Mouse (Mus musculus) liver, embryonic 16.5 days (tissue): Measurements from ENCODE around the gene Gcnt4. TPM values are rescaled to one million over a fixed set of nuclear protein-coding genes. Genes with fewer than 3 reads are reported as not detected.
A peak's percentile ranks its signal among the peaks of the same experiment; 100 is the strongest.

Experiments used
- ATAC-seq: fragments of 200-750 bp; cut with Nextera tagmentation; 2 replicates; pipeline ENCODE4 v1.8.0; 2017; ENCODE audit warnings: low read depth, mild to moderate bottlenecking, moderate number of reproducible peaks, moderate library complexity
- H3K27ac ChIP-seq: fragments of 300-500 bp; sonication (generic); 2 replicates; pipeline ENCODE4 v1.5.1; 2014; ENCODE audit warnings: mild to moderate bottlenecking, low read length
- H3K27me3 ChIP-seq: fragments of 300-500 bp; sonication (generic); 2 replicates; pipeline ENCODE4 v1.6.1; 2014; ENCODE audit warnings: low read depth, low read length, mixed read lengths; ENCODE audit not compliant: control insufficient read depth, insufficient read depth
- H3K36me3 ChIP-seq: fragments of 300-500 bp; sonication (generic); 2 replicates; pipeline ENCODE4 v1.6.1; 2014; ENCODE audit warnings: mild to moderate bottlenecking; ENCODE audit not compliant: control insufficient read depth, insufficient read depth
- H3K4me1 ChIP-seq: fragments of 300-500 bp; sonication (generic); 2 replicates; pipeline ENCODE4 v1.6.1; 2014; ENCODE audit warnings: low read depth, low read length, mixed read lengths; ENCODE audit not compliant: control insufficient read depth
- H3K4me2 ChIP-seq: fragments of 300-500 bp; sonication (generic); 2 replicates; pipeline ENCODE4 v1.6.1; 2014; ENCODE audit warnings: low read depth, low read length, mixed read lengths
- H3K4me3 ChIP-seq: fragments of 300-500 bp; sonication (generic); 2 replicates; pipeline ENCODE4 v1.5.1; 2014; ENCODE audit warnings: low read depth, mild to moderate bottlenecking, low read length
- H3K9ac ChIP-seq: fragments of 300-500 bp; sonication (generic); 2 replicates; pipeline ENCODE4 v1.6.1; 2014; ENCODE audit warnings: low read depth, low read length
- H3K9me3 ChIP-seq: fragments of 300-500 bp; sonication (generic); replicated peaks from 2 replicates; pipeline ENCODE4 v1.6.1; 2016; ENCODE audit warnings: low read length; ENCODE audit not compliant: control insufficient read depth
- WGBS: fragments of 180-500 bp; shearing (Covaris S2); extraction: QIAGEN DNeasy Blood & Tissue Kit; methylation state at CpG from one replicate; pipeline ENCODE4 v1.1.7; 2014; ENCODE audit not compliant: insufficient replicate concordance; 5-methylcytosine and 5-hydroxymethylcytosine counted together
- polyA plus RNA-seq: library from polyadenylated mRNA; unstranded; fragments of >200 nt; fragmentation: Nextera tagmentation; extraction: Ambion mirVana; gene quantifications from 2 replicates; pipeline ENCODE4 v1.2.1, GENCODE M21; 2015

Gene Gcnt4
- polyA plus RNA-seq, 1 experiment from 2014 or later, result 1.5 TPM

DNA sequence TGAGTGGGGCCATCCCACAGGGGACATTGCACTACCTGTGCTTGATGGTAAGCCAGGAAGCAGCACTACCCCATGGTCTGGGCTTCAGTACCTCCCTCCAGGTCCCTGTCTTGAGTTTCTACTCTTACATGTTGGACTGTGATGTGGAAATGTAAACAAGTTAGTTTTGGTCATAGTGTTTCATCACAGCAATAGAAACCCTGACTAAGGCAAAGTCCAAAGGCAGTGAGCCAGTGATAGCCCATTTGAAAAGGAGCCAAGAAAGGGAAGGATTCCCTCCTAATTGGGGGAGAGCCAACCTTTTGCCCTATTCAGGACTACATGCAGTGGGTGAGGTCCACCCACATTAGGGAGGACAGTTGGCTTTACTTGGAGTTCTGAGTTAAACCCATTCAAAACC lies 56.1 kb downstream of the Gcnt4 start:
- Histone ChIP-seq H3K9ac (no peak overlapping the region), H3K4me1 (peaks cover 3% of the 10 kb centered on the region; the same call in 1 of the 2 replicates), H3K27ac (no peak overlapping the region)

DNA sequence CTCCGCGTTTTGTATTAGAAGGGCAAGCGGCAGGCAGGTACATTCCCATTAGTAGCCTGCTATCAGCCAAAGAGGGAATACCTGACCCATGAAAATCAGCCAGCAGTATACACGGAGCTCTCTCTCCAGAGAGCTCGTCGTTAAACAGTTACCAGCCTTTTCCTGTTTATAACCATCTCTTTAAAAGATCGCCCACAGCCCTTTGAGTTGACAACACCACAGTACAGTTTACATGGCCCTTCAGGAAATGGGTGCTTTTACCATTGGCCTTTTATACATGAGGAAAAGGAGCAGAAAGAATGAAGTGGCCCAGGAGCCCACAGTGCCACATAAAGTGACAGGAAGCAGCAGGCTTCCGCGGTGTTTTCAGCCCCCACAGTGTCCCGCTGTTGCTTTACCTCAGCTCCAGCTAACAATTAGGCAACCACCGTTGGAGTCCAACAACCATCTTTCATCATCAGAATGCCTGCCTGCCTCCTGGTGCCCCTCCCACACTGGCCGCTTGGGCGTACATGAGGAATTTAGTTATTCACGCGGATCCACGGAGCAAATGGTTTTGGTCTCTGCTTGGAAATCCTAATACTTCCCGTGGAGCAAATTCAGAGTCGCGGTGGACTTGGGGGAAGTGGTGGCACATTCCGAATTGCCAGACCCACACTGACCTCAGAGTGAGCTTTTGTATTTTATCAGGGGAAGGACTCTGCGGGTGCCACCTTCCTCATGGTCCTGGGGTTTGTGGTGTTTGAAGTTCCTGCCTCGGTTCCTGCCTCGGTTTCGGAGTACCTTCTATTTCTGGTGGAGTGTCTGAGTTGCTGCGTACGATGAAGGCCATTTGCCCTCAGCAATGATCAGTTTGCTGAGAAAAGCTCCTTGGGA lies 59.0 kb downstream of the Gcnt4 start:
- H3K4me1 ChIP-seq, result peaks cover 8% of the 10 kb centered on the region; the same call in 1 of the 2 replicates
- H3K9ac ChIP-seq, result peak overlapping the region; percentile 50
- peak; percentile 84 for ATAC-seq
- no peaks in the 10 kb centered on the region for H3K9me3 ChIP-seq
- peak overlapping the region; percentile 45 for H3K4me3 ChIP-seq
- peak overlapping the region; percentile 52 for H3K4me2 ChIP-seq
- 6% methylated on average over 26 of the region's 26 CpGs for WGBS
- peak overlapping the region; percentile 86 for H3K27ac ChIP-seq
- H3K27me3 ChIP-seq, result peaks cover 36% of the 10 kb centered on the region
- H3K36me3 ChIP-seq, result no peaks in the 10 kb centered on the region

More for the DNA sequence above, 56.1 kb downstream of the Gcnt4 start:
- Histone ChIP-seq H3K4me3 (no peak overlapping the region), H3K9me3 (no peaks in the 10 kb centered on the region), H3K4me2 (no peak overlapping the region), H3K27me3 (peaks cover 26% of the 10 kb centered on the region), H3K36me3 (no peaks in the 10 kb centered on the region)
- ATAC-seq, result no peak

DNA sequence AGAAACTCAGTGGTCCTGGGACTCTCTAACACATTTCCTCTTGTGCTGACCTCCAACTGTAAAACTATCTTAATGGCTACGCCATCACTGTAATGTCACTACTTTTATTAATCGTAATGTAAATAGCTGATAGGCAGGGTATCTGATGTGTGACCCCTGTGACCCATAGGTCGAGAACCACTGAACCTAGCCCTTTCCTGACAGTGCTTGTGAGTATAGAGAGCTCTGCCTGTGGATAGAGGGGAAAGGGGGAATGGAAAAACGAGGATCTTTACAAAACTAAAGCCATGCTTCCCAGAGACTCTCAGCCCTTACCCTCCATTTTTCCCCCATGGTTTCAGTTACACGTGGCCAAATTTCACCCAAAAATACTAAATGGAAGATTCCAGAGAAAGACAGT lies 60.2 kb downstream of the Gcnt4 start:
- H3K27me3 ChIP-seq, result peaks cover 36% of the 10 kb centered on the region
- no peaks in the 10 kb centered on the region for H3K36me3 ChIP-seq
- H3K27ac ChIP-seq, result peak overlapping the region; percentile 14; the same call in 1 of the 2 replicates
- H3K9me3 ChIP-seq, result no peaks in the 10 kb centered on the region
- H3K4me1 ChIP-seq, result peaks cover 8% of the 10 kb centered on the region; the same call in 1 of the 2 replicates
- WGBS, result 54% methylated on average over 5 of the region's 5 CpGs
- 0 out of 2 replicates have a peak overlapping the region, but pooled peaks have one; percentile 52 for H3K4me2 ChIP-seq
- no peak for ATAC-seq
- no peak overlapping the region for H3K4me3 ChIP-seq
- no peak overlapping the region for H3K9ac ChIP-seq

DNA sequence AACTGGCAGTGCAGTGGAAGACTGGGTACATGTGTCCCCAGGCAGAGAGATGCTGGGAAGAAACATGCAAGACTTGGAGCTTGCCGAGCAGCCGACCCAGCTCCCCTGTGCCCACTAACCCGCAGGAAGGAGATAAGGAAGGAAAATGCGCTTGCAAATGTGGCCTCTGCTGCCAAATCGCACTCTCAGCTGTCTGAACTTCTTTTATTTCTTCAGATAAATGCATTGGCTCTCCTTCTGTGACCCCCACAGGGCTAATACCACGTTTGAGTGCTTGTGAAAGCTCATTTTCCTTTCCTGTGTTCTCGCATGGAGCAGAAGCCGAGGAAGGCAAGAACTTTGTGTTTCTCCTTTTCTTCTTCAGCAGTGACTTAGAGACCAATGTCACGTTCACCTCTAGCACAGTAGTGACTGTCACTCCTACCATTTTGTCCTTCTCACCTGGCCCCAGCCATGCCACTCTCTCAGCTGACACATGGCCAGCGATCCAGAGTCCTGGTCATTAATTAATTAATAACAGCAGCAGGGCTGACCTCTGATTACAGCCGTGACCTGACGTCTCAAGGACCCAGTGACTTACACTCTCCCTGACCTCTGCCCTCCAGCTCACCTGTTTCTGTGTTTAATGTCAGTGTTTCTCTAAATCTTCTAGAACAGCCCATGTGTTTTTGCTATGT lies 61.2 kb downstream of the Gcnt4 start:
- Histone ChIP-seq H3K27ac (no peak overlapping the region), H3K27me3 (peaks cover 36% of the 10 kb centered on the region), H3K9ac (peak overlapping the region; percentile 11; the same call in 1 of the 2 replicates), H3K4me2 (0 out of 2 replicates have a peak overlapping the region, but pooled peaks have one; percentile 13), H3K4me1 (peaks cover 8% of the 10 kb centered on the region; the same call in 1 of the 2 replicates), H3K9me3 (no peaks in the 10 kb centered on the region), H3K4me3 (no peak overlapping the region), H3K36me3 (no peaks in the 10 kb centered on the region)
- WGBS, result 18% methylated on average over 12 of the region's 12 CpGs
- ATAC-seq, result no peak

DNA sequence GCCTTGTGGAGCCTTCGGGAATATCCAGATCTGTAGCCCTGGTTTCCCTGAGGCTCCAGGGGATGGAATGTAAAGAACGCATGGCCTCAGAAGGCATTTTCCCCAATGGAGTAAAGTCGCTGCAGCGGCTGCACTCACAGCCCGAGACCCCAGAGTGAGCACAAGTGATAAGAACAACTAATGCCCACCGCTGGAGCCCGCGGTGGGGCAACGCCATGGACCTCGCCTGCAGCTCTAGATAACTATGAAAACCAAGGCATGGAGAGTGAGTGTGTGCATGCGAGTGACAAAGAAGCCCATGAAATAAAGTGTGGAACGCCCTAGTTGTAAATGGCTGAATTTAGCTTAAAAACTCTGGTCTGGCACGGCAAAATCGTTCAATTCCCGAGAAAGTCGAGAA lies 64.6 kb downstream of the Gcnt4 start:
- no peak for ATAC-seq
- peaks cover 8% of the 10 kb centered on the region; the same call in 1 of the 2 replicates for H3K4me1 ChIP-seq
- H3K27me3 ChIP-seq, result peaks cover 24% of the 10 kb centered on the region
- no peak overlapping the region for H3K4me2 ChIP-seq
- no peaks in the 10 kb centered on the region for H3K9me3 ChIP-seq
- WGBS, result 51% methylated on average over 16 of the region's 16 CpGs
- H3K27ac ChIP-seq, result no peak overlapping the region
- no peak overlapping the region for H3K9ac ChIP-seq
- H3K36me3 ChIP-seq, result no peaks in the 10 kb centered on the region
- no peak overlapping the region for H3K4me3 ChIP-seq

DNA sequence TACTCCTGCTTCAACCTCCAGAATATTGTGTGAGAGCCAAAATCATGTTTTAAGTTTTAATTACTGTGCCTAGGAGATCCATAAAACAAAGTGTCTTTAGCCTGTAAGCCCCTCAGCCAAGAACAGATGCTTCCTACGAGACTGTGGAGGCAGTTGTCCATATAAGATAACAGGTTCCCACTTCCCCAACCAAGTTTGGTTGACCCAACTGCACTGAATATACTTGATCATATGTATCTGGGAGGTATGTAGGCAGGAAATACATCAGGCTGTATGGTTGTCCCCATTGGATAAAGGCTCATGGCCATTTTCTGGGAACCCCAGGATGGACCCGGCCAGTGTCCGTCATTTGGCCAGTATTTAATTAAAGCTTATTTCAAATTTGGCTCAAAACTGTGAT lies 65.6 kb downstream of the Gcnt4 start:
- Histone ChIP-seq H3K36me3 (no peaks in the 10 kb centered on the region), H3K9ac (no peak overlapping the region), H3K9me3 (no peaks in the 10 kb centered on the region), H3K27me3 (peaks cover 15% of the 10 kb centered on the region), H3K27ac (no peak overlapping the region), H3K4me2 (no peak overlapping the region), H3K4me3 (no peak overlapping the region), H3K4me1 (peaks cover 8% of the 10 kb centered on the region; the same call in 1 of the 2 replicates)
- ATAC-seq, result no peak
- 57% methylated on average over 3 of the region's 3 CpGs for WGBS

DNA sequence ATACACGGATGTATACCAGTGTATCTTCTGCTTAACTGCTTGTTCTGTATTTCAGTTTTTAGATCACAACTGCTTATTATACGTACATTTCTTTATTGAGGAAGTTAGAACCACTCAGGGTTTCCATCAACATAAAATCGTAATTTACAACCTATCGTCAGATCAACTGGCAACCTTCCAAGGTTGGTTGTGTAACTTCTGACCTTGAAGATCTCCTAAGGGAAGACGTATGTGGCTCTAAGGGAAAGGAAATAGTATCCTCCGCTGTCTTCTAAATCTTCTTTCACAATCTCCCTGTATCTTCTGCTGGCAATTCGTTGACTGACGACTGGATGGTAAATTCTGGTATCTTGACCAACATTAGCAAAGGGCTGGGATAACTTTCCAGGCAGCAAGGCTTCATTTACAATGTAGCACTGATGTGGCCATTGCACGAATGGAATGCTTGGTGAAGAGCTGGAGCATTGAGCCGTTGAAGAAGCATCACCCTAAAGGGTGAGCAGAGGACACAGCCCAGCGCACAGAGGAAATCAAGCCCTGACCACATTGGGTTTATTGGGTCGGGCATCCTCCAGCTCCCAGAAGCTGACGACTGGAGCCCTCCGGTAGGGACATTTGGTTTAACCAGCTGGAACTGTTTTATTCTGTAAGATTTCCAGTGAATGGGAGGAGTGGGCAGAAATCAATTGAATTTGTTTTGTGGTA lies 66.2 kb downstream of the Gcnt4 start:
- WGBS, result 47% methylated on average over 14 of the region's 14 CpGs
- no peak overlapping the region for H3K4me3 ChIP-seq
- H3K4me1 ChIP-seq, result peaks cover 3% of the 10 kb centered on the region; the same call in 1 of the 2 replicates
- H3K9me3 ChIP-seq, result no peaks in the 10 kb centered on the region
- H3K9ac ChIP-seq, result no peak overlapping the region
- no peak for ATAC-seq
- H3K36me3 ChIP-seq, result no peaks in the 10 kb centered on the region
- H3K27ac ChIP-seq, result no peak overlapping the region
- H3K27me3 ChIP-seq, result peaks cover 9% of the 10 kb centered on the region
- no peak overlapping the region for H3K4me2 ChIP-seq

DNA sequence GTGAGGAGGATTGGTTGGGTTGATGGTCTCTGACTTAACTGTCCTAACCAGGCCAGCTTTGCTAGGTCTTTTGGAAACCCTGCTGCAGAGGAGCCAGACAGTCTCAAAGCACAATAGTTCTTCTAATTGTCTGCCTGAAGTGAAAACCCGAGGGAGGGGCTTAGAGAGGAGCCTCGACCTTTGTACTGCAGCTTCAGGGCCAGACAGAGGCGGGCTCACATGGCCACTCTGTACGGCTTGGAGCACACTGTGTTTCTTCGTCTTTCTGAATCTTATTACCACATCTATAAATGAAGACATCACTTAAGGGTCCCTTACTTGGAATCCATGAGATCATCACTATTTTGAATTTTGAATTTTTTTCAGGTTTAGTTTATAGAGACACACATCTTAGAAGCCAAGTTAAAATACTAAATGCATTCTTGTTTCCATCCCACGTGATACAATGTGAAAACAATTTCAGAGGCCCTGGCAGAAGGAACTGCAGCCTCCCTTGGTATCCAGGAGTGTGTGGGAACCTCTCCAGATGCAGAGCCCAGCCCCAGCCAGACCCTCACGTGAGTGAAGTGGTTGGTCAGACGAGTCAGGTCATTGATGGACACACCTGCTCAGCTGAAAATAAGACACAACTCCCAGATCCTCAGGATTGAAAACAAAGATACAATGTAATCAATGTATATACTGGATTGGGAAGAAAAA lies 69.0 kb downstream of the Gcnt4 start:
- Histone ChIP-seq H3K27ac (no peak overlapping the region), H3K27me3 (no peaks in the 10 kb centered on the region), H3K9ac (no peak overlapping the region), H3K4me1 (no peaks in the 10 kb centered on the region; the same call in 1 of the 2 replicates), H3K4me3 (no peak overlapping the region), H3K4me2 (no peak overlapping the region), H3K36me3 (no peaks in the 10 kb centered on the region), H3K9me3 (no peaks in the 10 kb centered on the region)
- 41% methylated on average over 8 of the region's 8 CpGs for WGBS
- peak; percentile 54; the same call in 1 of the 2 replicates for ATAC-seq
